Comparison of ENCODE assay signal across 19 mouse cellular contexts in the genomic region with DNA sequence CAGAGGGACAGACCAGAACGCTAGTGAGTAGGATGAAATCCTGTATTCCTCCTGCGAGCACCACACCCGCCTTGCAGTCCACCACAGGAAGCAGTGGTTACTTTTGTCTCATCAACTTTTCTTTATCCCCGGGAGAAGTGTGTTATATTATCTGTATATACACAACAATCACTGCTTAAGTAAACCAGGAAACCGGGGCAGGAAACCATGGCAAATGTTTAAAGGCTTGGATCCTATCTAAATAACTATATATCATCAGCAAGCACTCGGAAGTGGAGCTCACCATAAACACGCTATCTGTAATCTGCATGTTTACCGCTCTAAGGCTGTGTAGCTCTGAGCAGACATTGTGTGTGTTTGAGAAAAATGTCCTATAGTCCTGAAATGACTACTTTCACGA. TPM values are rescaled to one million over a fixed set of nuclear protein-coding genes. Genes with fewer than 3 reads are reported as not detected.
DNase-seq lines count a peak whose midpoint lies in the region; ATAC-seq and TF ChIP-seq lines count a peak whose summit lies in the region.
"Had no signal": no experiment of that assay in that cellular context is flagged by ENCODE, and none has a peak within 500 bp of the region (broad histone marks: within the 10 kb centered on the region; RNA-seq: fewer than 3 reads in every experiment).

No protein-coding gene starts in this region.

- 0 out of 2 replicates have a peak, but pooled peaks cover 7% of the 10 kb centered on the region for H3K4me1 ChIP-seq in lung, embryonic 15.5 days
- no peaks in the 10 kb centered on the region; the same call in 1 of the 2 replicates for H3K4me1 ChIP-seq in lung, adult 2 months (ENCODE audit: control insufficient read depth, insufficient read depth, low read length)
- H3K4me1 ChIP-seq in intestine, embryonic 15.5 days (replicated peaks) = 0 out of 2 replicates have a peak, but pooled peaks cover 3% of the 10 kb centered on the region
- no peaks in the 10 kb centered on the region for H3K4me1 ChIP-seq in limb, embryonic 10.5 days
- H3K4me1 ChIP-seq: embryonic facial prominence, embryonic 12.5 days; forebrain, embryonic 15.5 days; heart, embryonic 10.5 days; hindbrain, embryonic 13.5 days had no signal

- no peaks in the 10 kb centered on the region for H3K36me3 ChIP-seq in lung, embryonic 15.5 days
- H3K36me3 ChIP-seq in intestine, embryonic 15.5 days = no peaks in the 10 kb centered on the region
- no peaks in the 10 kb centered on the region for H3K36me3 ChIP-seq in limb, embryonic 10.5 days
- H3K36me3 ChIP-seq: embryonic facial prominence, embryonic 12.5 days; forebrain, embryonic 15.5 days; hindbrain, embryonic 13.5 days had no signal

- no peak overlapping the region for H3K4me3 ChIP-seq in lung, embryonic 15.5 days
- H3K4me3 ChIP-seq in lung, adult 2 months (replicated peaks; ENCODE audit: extremely low read depth, low read depth, low read length) = no peak overlapping the region
- H3K4me3 ChIP-seq in intestine, embryonic 15.5 days (replicated peaks) = no peak overlapping the region
- no peak overlapping the region for H3K4me3 ChIP-seq in limb, embryonic 10.5 days
- H3K4me3 ChIP-seq: embryonic facial prominence, embryonic 12.5 days; forebrain, embryonic 15.5 days; heart, embryonic 10.5 days; hindbrain, embryonic 13.5 days had no signal

- H3K27ac ChIP-seq in lung, embryonic 15.5 days = peak overlapping the region; percentile 59; the same call in 1 of the 2 replicates
- no peak overlapping the region for H3K27ac ChIP-seq in intestine, embryonic 15.5 days
- H3K27ac ChIP-seq in limb, embryonic 10.5 days = no peak overlapping the region
- H3K27ac ChIP-seq: embryonic facial prominence, embryonic 12.5 days; forebrain, embryonic 15.5 days; heart, embryonic 10.5 days; hindbrain, embryonic 13.5 days had no signal

- no peaks in the 10 kb centered on the region for H3K27me3 ChIP-seq in lung, embryonic 15.5 days
- no peaks in the 10 kb centered on the region for H3K27me3 ChIP-seq in intestine, embryonic 15.5 days (replicated peaks)
- H3K27me3 ChIP-seq in limb, embryonic 10.5 days (ENCODE audit: low read depth, poor library complexity, severe bottlenecking) = no peaks in the 10 kb centered on the region
- H3K27me3 ChIP-seq: embryonic facial prominence, embryonic 12.5 days; forebrain, embryonic 15.5 days had no signal

- no peak for TF ChIP-seq CTCF in lung, adult 2 months (IDR thresholded peaks at IDR 0.05; ENCODE audit: insufficient read depth, low read length)

- peak; percentile 39; the same call in 1 of the 2 replicates for ATAC-seq in lung, embryonic 15.5 days (ENCODE audit: borderline replicate concordance, extremely low read depth, low FRiP score, low TSS enrichment)
- peak; percentile 66 for ATAC-seq in intestine, embryonic 15.5 days
- ATAC-seq: forebrain, embryonic 15.5 days had no signal

- DNase-seq in lung, adult 2 months = no peak
- peak; percentile 38 for DNase-seq in lung, postnatal 10 days
- no peak for DNase-seq in limb, embryonic 10.5 days (ENCODE audit: low spot score)
- DNase-seq in right cerebral cortex, postnatal 36 days (ENCODE audit: low spot score in 2 of 2) = no peak
- no peak for DNase-seq in spleen, adult 18-20 months
- DNase-seq: adrenal gland, adult 8-10 months; adrenal gland, postnatal 36 days; cerebellum, adult 11 months; cerebellum, adult 8-10 months; cerebellum, postnatal 25 days; gastrocnemius, postnatal 36 days; heart, adult 18-20 months; heart, postnatal 10 days had no signal

- no peak for TF ChIP-seq POLR2A in lung, adult 2 months (IDR thresholded peaks at IDR 0.05; ENCODE audit: borderline replicate concordance, extremely low read depth, low read depth, low read length)

- 25% methylated on average over 9 of the region's 9 CpGs for WGBS in lung, embryonic 15.5 days
- 33% methylated on average over 9 of the region's 9 CpGs for WGBS in lung, adult 2 months
- 16% methylated on average over 9 of the region's 9 CpGs for WGBS in intestine, embryonic 15.5 days
- 82% methylated on average over 9 of the region's 9 CpGs for WGBS in limb, embryonic 10.5 days

- no peaks in the 10 kb centered on the region for H3K9me3 ChIP-seq in lung, embryonic 15.5 days
- no peaks in the 10 kb centered on the region for H3K9me3 ChIP-seq in intestine, embryonic 15.5 days
- H3K9me3 ChIP-seq in limb, embryonic 10.5 days (replicated peaks) = no peaks in the 10 kb centered on the region
- H3K9me3 ChIP-seq: embryonic facial prominence, embryonic 12.5 days; forebrain, embryonic 15.5 days; heart, embryonic 10.5 days; hindbrain, embryonic 13.5 days had no signal

- no peak overlapping the region for H3K9ac ChIP-seq in lung, embryonic 15.5 days
- no peak overlapping the region for H3K9ac ChIP-seq in intestine, embryonic 15.5 days
- H3K9ac ChIP-seq: embryonic facial prominence, embryonic 12.5 days; forebrain, embryonic 15.5 days; hindbrain, embryonic 13.5 days had no signal

- no peak overlapping the region for H3K4me2 ChIP-seq in lung, embryonic 15.5 days
- H3K4me2 ChIP-seq in intestine, embryonic 15.5 days (replicated peaks) = no peak overlapping the region
- H3K4me2 ChIP-seq: embryonic facial prominence, embryonic 12.5 days; forebrain, embryonic 15.5 days; hindbrain, embryonic 13.5 days had no signal

RNA-seq across cellular contexts. Expression of a gene that starts 13.1 kb away (rescaled TPM):
- 8.4 and 9.5 TPM in 2 replicates for polyA plus RNA-seq in lung, embryonic 15.5 days (2015; fragmentation: Nextera tagmentation; extraction: Ambion mirVana)
- polyA plus RNA-seq in lung, adult 2 months (2012; rRNA removed) = 9.6 and 24.4 TPM in 2 replicates
- 6.3 and 8.1 TPM in 2 replicates for polyA plus RNA-seq in intestine, embryonic 15.5 days (2015; fragmentation: Nextera tagmentation; extraction: Ambion mirVana)
- polyA plus RNA-seq in limb, embryonic 10.5 days (2016; fragmentation: Nextera tagmentation; extraction: Ambion mirVana) = 1.7 and 2.2 TPM in 2 replicates
